Mouse (Mus musculus) liver, embryonic 14.5 days (tissue): Measurements from ENCODE around the gene Kcnk18.

Experiments used
- CTCF ChIP-seq: IDR thresholded peaks from 2 replicates; pipeline ENCODE4 v1.5.1; 2016; ENCODE audit warnings: antibody characterized with exemption, low read depth, control low read depth
- EP300 ChIP-seq: IDR thresholded peaks from 2 replicates; pipeline ENCODE4 v1.6.1; 2016; ENCODE audit warnings: antibody characterized with exemption, low read depth

- TF ChIP-seq CTCF (no peak), EP300 (no peak)
These were observed 41.9 kb downstream of the Kcnk18 start, which contains the start of gene Slc18a2 for GRCm38 (mm10) chr19:59260718-59261442.
